Mouse (Mus musculus) stomach, embryonic 14.5 days (tissue): ENCODE results near the gene Ripor3. TPM values are rescaled to one million over a fixed set of nuclear protein-coding genes. Genes with fewer than 3 reads are reported as not detected.
A peak's percentile ranks its signal among the peaks of the same experiment; 100 is the strongest.

Experiments used
- ATAC-seq: fragments of 200-750 bp; cut with Nextera tagmentation; 2 replicates; pipeline ENCODE4 v1.8.0; 2017; ENCODE audit warnings: low read depth, moderate TSS enrichment; ENCODE audit not compliant: insufficient number of reproducible peaks, insufficient read depth, low FRiP score
- H3K27ac ChIP-seq: fragments of 300-500 bp; sonication (generic); 2 replicates; pipeline ENCODE4 v1.5.1; 2014; ENCODE audit warnings: mild to moderate bottlenecking, low read length, moderate library complexity, mixed read lengths
- H3K27me3 ChIP-seq: fragments of 300-500 bp; sonication (generic); 2 replicates; pipeline ENCODE4 v1.6.1; 2014; ENCODE audit warnings: low read length, control low read depth, mixed read lengths; ENCODE audit not compliant: control insufficient read depth, insufficient read depth
- H3K36me3 ChIP-seq: fragments of 300-500 bp; sonication (generic); 2 replicates; pipeline ENCODE4 v1.6.1; 2014; ENCODE audit warnings: mild to moderate bottlenecking, control low read depth, low read length, moderate library complexity, mixed read lengths; ENCODE audit not compliant: control insufficient read depth, insufficient read depth
- H3K4me1 ChIP-seq: fragments of 300-500 bp; sonication (generic); 2 replicates; pipeline ENCODE4 v1.6.1; 2014; ENCODE audit warnings: low read length, control low read depth, mixed read lengths; ENCODE audit not compliant: control insufficient read depth, insufficient read depth
- H3K4me2 ChIP-seq: fragments of 300-500 bp; sonication (generic); replicated peaks from 2 replicates; pipeline ENCODE4 v1.6.1; 2014; ENCODE audit warnings: low read depth, low read length, control low read depth
- H3K4me3 ChIP-seq: fragments of 300-500 bp; sonication (generic); 2 replicates; pipeline ENCODE4 v1.5.1; 2014; ENCODE audit warnings: low read depth, low read length, control low read depth
- H3K9ac ChIP-seq: fragments of 300-500 bp; sonication (generic); replicated peaks from 2 replicates; pipeline ENCODE4 v1.6.1; 2014; ENCODE audit warnings: low read depth, mild to moderate bottlenecking, control low read depth, low read length, moderate library complexity, mixed read lengths
- H3K9me3 ChIP-seq: fragments of 300-500 bp; sonication (generic); 2 replicates; pipeline ENCODE4 v1.6.1; 2016; ENCODE audit warnings: low read depth, low read length, control low read depth; ENCODE audit not compliant: control insufficient read depth
- WGBS: fragments of 180-500 bp; shearing (Covaris S2); extraction: QIAGEN DNeasy Blood & Tissue Kit; methylation state at CpG from one replicate; pipeline ENCODE4 v1.1.7; 2014; 5-methylcytosine and 5-hydroxymethylcytosine counted together
- polyA plus RNA-seq: library from polyadenylated mRNA; unstranded; fragments of >200 nt; fragmentation: Nextera tagmentation; extraction: Ambion mirVana; gene quantifications from 2 replicates; pipeline ENCODE4 v1.2.1, GENCODE M21; 2014

Gene Ripor3
- polyA plus RNA-seq, 1 experiment from 2014 or later, result 4.3 TPM

DNA sequence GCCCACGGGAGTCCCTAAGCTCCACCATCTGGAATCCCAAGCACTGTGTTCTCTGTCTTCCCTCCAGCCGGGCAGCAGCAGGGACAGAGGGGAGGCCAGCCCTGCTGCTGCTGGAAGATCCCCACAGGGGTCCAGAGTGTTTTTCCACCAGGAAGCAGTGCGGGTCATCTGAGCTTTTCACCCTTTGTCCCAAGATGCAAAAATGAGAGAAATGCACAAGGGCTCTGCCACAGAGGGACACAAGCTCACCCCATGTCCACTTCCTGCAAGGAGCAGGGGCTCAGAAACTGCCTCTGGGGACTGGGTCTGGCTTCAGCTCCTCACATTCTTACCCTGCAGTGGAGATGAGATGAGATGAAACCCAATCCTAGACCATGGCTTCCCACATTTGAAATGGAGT, 30.3 kb upstream of the Ripor3 start:
- 63% methylated on average over 3 of the region's 3 CpGs for WGBS
- no peak for ATAC-seq

DNA sequence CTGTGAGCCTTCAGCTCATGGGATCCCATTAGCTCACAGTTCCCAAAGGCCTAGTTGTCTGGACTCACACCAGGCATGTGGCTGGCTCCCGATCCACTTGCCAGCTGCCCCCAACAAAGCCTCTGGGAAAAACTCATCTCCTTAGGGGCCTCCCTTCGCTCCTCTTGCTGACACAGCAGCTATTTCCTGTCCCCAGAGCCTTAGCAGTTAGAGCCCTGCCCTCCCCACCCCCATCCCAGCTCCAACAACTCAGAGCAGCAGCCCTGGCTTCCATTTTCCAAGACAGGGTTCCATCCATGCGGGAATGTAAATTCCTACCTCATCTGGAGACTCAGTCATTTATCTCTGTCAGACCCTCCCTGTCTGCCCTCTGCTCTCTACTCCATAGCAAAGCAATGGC, 26.6 kb upstream of the Ripor3 start:
- H3K4me3 ChIP-seq, result no peak overlapping the region
- no peaks in the 10 kb centered on the region for H3K27me3 ChIP-seq
- H3K9me3 ChIP-seq, result no peaks in the 10 kb centered on the region
- no peaks in the 10 kb centered on the region for H3K36me3 ChIP-seq
- H3K4me2 ChIP-seq, result no peak overlapping the region
- peak overlapping the region; percentile 29; the same call in 1 of the 2 replicates for H3K27ac ChIP-seq
- no peak; the same call in 1 of the 2 replicates for ATAC-seq
- H3K9ac ChIP-seq, result no peak overlapping the region
- WGBS, result 19% methylated on average over 3 of the region's 3 CpGs
- peaks cover 9% of the 10 kb centered on the region for H3K4me1 ChIP-seq

More for the DNA sequence above, 30.3 kb upstream of the Ripor3 start:
- H3K4me3 ChIP-seq, result no peak overlapping the region
- H3K27me3 ChIP-seq, result no peaks in the 10 kb centered on the region
- no peak overlapping the region for H3K9ac ChIP-seq
- no peaks in the 10 kb centered on the region for H3K9me3 ChIP-seq
- no peak overlapping the region for H3K4me2 ChIP-seq
- peaks cover 21% of the 10 kb centered on the region for H3K4me1 ChIP-seq
- H3K36me3 ChIP-seq, result no peaks in the 10 kb centered on the region
- H3K27ac ChIP-seq, result no peak overlapping the region

DNA sequence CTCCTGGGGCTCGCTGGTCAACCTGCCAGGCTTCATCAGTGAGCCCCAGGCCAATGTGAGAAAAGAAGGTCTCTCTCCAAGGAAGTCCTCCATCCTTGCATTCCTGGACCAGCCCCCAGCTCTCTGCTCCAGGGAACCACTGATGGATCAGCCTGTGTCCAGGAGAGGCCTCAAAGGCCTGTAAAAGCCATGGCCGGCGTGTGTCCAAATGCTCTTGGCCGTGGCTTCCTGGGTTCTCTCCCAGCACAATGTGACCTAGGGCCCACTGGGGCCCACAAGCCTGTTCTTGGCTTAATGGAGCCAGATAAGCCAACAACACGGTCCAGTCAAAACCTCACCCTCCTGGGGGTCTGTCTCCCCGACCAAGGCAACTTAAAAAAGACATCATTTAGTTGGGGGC, 25.5 kb upstream of the Ripor3 start:
- peaks cover 9% of the 10 kb centered on the region for H3K4me1 ChIP-seq
- no peak overlapping the region for H3K27ac ChIP-seq
- no peak overlapping the region for H3K4me2 ChIP-seq
- H3K36me3 ChIP-seq, result no peaks in the 10 kb centered on the region
- no peaks in the 10 kb centered on the region for H3K27me3 ChIP-seq
- no peaks in the 10 kb centered on the region for H3K9me3 ChIP-seq
- no peak for ATAC-seq
- no peak overlapping the region for H3K9ac ChIP-seq
- 88% methylated on average over 6 of the region's 6 CpGs for WGBS
- H3K4me3 ChIP-seq, result no peak overlapping the region

DNA sequence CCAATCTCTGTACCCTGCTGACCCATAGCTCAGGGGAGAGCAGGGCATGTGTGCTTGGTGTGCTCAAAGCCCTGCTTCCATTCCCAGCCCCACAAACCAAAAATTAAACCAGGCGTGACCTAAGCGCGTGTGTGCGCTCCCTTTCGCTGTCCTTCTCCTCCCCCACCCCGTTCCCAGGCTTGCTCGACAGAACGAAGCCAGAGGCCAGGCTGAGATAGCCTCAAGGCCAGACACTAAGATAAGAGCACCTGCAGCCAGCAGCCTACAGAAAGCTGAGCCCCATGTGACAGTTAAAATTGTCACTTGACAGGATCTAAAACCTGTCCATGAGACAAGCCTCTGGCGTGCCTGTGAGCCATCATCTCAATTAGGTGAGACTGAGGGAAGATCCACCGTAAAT, 23.5 kb upstream of the Ripor3 start:
- H3K4me3 ChIP-seq, result no peak overlapping the region
- no peaks in the 10 kb centered on the region for H3K9me3 ChIP-seq
- H3K4me1 ChIP-seq, result peaks cover 9% of the 10 kb centered on the region
- ATAC-seq, result no peak
- no peak overlapping the region for H3K27ac ChIP-seq
- no peak overlapping the region for H3K4me2 ChIP-seq
- H3K9ac ChIP-seq, result no peak overlapping the region
- no peaks in the 10 kb centered on the region for H3K36me3 ChIP-seq
- no peaks in the 10 kb centered on the region for H3K27me3 ChIP-seq
- 58% methylated on average over 10 of the region's 10 CpGs for WGBS

DNA sequence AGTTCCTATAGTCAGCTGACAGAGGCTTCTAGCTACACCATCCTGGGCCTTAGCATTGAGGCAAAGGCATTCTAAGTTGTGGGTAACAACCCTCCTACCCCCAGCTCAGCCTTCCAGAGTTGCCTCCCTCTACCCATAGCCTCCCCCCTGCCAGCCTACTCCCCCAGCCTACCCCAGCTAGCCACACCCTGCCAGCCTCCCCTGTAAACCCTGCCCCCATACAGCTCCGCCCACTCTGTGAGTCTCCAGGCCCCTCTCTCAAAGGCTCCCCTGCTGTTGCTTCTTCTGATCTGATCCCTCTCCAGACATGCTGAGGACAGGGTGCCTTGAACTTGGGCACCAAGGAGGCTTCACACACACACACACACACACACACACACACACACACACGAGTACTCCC, 21.4 kb upstream of the Ripor3 start:
- no peaks in the 10 kb centered on the region for H3K27me3 ChIP-seq
- WGBS, result 69% methylated on average over 2 of the region's 2 CpGs
- no peak overlapping the region for H3K27ac ChIP-seq
- 0 out of 2 replicates have a peak overlapping the region, but pooled peaks have one; percentile 1 for H3K9ac ChIP-seq
- H3K36me3 ChIP-seq, result no peaks in the 10 kb centered on the region
- H3K4me1 ChIP-seq, result peaks cover 4% of the 10 kb centered on the region
- ATAC-seq, result no peak
- H3K9me3 ChIP-seq, result no peaks in the 10 kb centered on the region; the same call in 1 of the 2 replicates
- H3K4me2 ChIP-seq, result no peak overlapping the region
- H3K4me3 ChIP-seq, result no peak overlapping the region

DNA sequence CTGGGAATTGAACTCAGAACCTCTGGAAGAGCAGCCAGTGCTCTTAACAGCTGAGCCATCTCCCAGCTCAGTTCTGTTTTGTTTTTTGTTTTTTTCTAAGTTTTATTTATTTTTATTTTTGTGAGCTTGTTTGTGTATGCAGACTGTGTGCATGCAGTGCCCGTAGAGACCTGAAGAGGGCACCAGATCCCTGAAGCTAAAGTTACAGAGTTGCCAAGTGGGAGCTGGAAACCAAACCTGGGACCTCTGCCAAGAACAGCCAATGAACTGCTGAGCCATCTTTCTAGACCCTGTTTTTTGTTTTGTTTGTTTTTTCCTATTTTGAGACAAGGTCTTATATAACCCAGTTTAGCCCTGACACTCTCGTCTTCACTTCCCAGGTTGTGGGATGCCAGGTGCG, 18.0 kb upstream of the Ripor3 start:
- H3K36me3 ChIP-seq, result no peaks in the 10 kb centered on the region
- H3K9me3 ChIP-seq, result no peaks in the 10 kb centered on the region; the same call in 1 of the 2 replicates
- H3K27me3 ChIP-seq, result no peaks in the 10 kb centered on the region
- ATAC-seq, result no peak
- H3K4me1 ChIP-seq, result peaks cover 16% of the 10 kb centered on the region; the same call in 1 of the 2 replicates
- 93% methylated on average over 3 of the region's 3 CpGs for WGBS
- no peak overlapping the region for H3K27ac ChIP-seq
- no peak overlapping the region for H3K4me3 ChIP-seq
- no peak overlapping the region for H3K4me2 ChIP-seq
- no peak overlapping the region for H3K9ac ChIP-seq

DNA sequence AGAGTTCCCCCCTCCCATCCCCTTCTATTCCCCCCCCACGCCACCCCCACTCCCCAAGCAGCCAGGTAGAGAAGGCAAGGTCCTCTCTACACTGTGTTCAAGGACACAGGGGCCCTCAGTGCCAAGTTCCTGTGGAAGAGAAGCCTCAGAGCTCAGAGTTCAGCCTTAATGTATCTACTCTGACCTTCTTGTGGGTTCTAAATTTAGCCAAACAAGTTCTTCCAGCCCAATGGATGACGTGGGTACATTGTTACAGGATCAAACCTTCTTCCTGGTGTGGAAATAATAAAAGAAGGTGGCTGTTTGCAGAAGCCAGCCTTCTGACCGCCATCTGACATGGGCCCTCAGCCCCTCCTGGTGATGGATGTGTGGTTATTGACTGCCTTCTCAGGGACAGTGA, 16.0 kb upstream of the Ripor3 start:
- Histone ChIP-seq H3K4me1 (peaks cover 16% of the 10 kb centered on the region; the same call in 1 of the 2 replicates), H3K9ac (no peak overlapping the region), H3K36me3 (no peaks in the 10 kb centered on the region), H3K4me3 (no peak overlapping the region), H3K9me3 (no peaks in the 10 kb centered on the region; the same call in 1 of the 2 replicates), H3K27me3 (no peaks in the 10 kb centered on the region), H3K4me2 (no peak overlapping the region), H3K27ac (peak overlapping the region; percentile 94; the same call in 1 of the 2 replicates)
- WGBS, result 36% methylated on average over 3 of the region's 3 CpGs
- peak; percentile 33 for ATAC-seq

DNA sequence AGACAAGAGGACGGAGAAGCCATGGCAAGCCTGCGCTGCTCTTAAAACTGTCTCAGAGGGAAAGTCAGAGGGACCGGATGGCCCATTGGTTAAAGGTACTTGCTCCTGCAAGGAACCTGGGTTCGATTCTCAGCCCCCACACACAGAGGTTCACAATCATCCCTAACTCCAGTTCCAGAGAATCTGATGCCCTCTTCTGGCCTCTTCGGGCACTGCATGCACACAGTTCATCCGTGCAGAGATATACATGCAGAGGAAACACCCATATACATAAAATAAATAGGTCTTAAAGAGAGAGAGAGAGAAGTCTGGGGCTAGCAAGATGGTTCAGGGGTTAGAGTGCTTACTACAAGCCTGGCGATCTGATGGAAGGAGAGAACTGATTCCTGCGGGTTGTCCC, 15.5 kb upstream of the Ripor3 start:
- H3K4me3 ChIP-seq, result no peak overlapping the region
- H3K9me3 ChIP-seq, result no peaks in the 10 kb centered on the region; the same call in 1 of the 2 replicates
- ATAC-seq, result no peak
- H3K9ac ChIP-seq, result no peak overlapping the region
- peak overlapping the region; percentile 94 for H3K27ac ChIP-seq
- no peaks in the 10 kb centered on the region for H3K27me3 ChIP-seq
- H3K4me2 ChIP-seq, result no peak overlapping the region
- no peaks in the 10 kb centered on the region for H3K36me3 ChIP-seq
- WGBS, result 90% methylated on average over 8 of the region's 8 CpGs
- peaks cover 16% of the 10 kb centered on the region; the same call in 1 of the 2 replicates for H3K4me1 ChIP-seq

DNA sequence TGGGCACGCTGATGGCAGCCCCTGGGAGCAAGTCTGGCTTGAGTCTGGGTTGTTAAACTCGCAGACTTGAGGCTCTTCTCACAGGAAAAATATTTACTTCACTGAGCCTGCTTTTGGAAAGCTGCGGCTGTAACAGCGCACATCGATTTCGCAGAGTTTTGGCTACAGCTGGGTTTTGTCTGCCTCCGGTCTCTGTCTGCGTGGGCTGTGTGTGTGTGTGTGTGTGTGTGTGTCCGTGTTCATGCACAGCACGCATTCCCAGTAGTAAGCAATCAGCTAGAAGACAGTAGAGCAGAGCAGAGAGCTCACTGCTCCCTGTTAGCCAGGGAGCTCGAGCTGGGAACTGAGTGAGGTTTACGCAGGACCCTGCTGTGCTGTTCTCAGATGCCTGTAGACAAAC, 14.8 kb upstream of the Ripor3 start:
- Histone ChIP-seq H3K27ac (peak overlapping the region; percentile 94), H3K4me1 (peaks cover 16% of the 10 kb centered on the region; the same call in 1 of the 2 replicates), H3K4me3 (no peak overlapping the region), H3K4me2 (no peak overlapping the region), H3K9me3 (no peaks in the 10 kb centered on the region; the same call in 1 of the 2 replicates), H3K9ac (no peak overlapping the region), H3K27me3 (no peaks in the 10 kb centered on the region), H3K36me3 (no peaks in the 10 kb centered on the region)
- WGBS, result 19% methylated on average over 12 of the region's 12 CpGs
- ATAC-seq, result peak; percentile 76; the same call in 1 of the 2 replicates
